Mouse (Mus musculus): ENCODE measurements around the gene Rnf32.

Rnf32 gene

GRCm38 (mm10) chr5:29250795-29251495 is 55.2 kb downstream of the Rnf32 start:
- in situ Hi-C loops (cut with MboI; ENCODE audit: low pct_unique_long_range_greater_than_20kb in 1 of 2, low sequenced_read_pairs in 2 of 2, unreplicated experiment in 1 of 2) = no loop called here

DNA sequence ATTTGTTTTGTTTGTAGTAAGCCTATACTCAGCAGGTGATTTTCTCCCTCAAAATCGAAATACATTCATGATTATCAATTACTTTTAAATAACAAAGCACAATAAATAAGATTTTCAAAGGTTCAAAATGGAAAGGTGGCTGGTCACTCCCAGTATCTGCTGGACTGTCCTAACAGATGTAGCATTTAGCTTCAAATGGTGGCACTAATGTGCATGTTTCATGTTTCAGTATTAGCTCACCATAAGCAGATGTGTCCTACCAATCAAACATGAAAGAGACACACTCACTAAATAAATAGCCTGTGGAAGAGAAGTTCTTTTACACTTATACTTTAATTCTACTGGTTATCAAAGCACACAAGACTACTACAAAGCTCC is 55.7 kb downstream of the Rnf32 start:
- in situ Hi-C loops (cut with MboI; ENCODE audit: low pct_unique_long_range_greater_than_20kb in 1 of 2, low sequenced_read_pairs in 2 of 2, unreplicated experiment in 1 of 2) = no loop called here

GRCm38 (mm10) chr5:29253876-29254275 is 58.1 kb downstream of the Rnf32 start:
- in situ Hi-C loops (cut with MboI; ENCODE audit: low pct_unique_long_range_greater_than_20kb in 1 of 2, low sequenced_read_pairs in 2 of 2, unreplicated experiment in 1 of 2) = no loop called here

DNA sequence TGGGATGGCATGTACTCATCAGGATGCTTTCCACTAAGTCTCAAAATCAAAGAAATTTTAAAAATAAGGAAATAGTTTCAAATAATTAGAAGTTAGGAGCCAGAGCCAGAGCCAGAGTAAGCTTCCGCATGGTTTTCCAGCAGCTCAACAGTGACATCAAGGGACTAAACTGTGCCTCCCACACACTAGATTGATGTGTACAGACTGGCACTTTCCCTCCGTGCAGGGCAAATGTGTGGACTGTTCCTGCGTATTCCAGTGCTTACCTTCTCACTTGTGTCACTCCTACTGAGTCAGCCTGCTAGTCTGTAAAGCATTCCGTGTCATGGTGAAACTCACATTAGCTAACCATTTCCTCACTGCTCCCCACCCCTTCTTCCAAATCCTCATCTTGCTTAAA is 75.1 kb downstream of the Rnf32 start:
- in situ Hi-C loops (cut with MboI; ENCODE audit: low pct_unique_long_range_greater_than_20kb in 1 of 2, low sequenced_read_pairs in 2 of 2, unreplicated experiment in 1 of 2) = loop anchor here in 1 of 2 experiments (10.0 kb wide), 1 partner anchor 806 kb away; the partner anchor contains the start of gene Shh

GRCm38 (mm10) chr5:29273426-29273825 is 77.6 kb downstream of the Rnf32 start:
- in situ Hi-C loops (cut with MboI; ENCODE audit: low pct_unique_long_range_greater_than_20kb in 1 of 2, low sequenced_read_pairs in 2 of 2, unreplicated experiment in 1 of 2) = loop anchor here in 1 of 2 experiments (10.0 kb wide), 1 partner anchor 809 kb away; the partner anchor contains the start of gene Shh

- in situ Hi-C loops (cut with MboI; ENCODE audit: low pct_unique_long_range_greater_than_20kb in 1 of 2, low sequenced_read_pairs in 2 of 2, unreplicated experiment in 1 of 2) = loop anchor here (10.0 to 25.0 kb wide), 2 partner anchors 810 to 812 kb away; partner anchors contain the start of gene Shh (in 2 of the 2)
Observed at GRCm38 (mm10) chr5:29274746-29275145, 79.0 kb downstream of the Rnf32 start.
